Mouse (Mus musculus): ENCODE data around the gene Zdhhc24. TPM values are rescaled to one million over a fixed set of nuclear protein-coding genes. Genes with fewer than 3 reads are reported as not detected.
"Not testable (repeated sequence)": the region's sequence is repeated elsewhere in the genome, so short reads cannot be mapped to it uniquely, and the experiment has no call there.

The Zdhhc24 gene
- polyA plus RNA-seq, 1 experiment from 2014 or later: 17.7 TPM

DNA sequence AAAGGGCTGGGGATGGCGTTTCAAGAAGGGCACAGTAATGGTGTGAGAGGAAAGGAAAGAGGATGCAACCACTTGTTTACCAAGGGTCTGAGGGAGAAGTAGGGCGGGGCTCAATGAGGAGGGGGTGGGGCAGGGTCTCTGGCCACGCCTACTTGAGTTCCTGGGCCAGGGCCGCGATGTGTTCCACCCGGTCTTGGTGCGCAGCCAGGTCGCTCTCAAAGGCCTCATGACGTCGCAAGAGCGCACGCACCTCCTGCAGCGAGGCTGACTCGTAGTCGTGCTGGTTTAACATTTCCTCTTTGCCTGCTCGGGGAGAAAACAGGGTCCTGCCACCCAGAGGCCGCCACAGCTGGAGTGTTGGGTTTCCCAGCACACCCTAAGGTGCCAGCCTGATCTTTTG, 13.3 kb upstream of the Zdhhc24 start:
- Histone ChIP-seq H3K4me1 (replicated peaks; ENCODE audit: control insufficient read depth, insufficient read depth, low read length) (no peaks in the 10 kb centered on the region), H3K9ac (no peak overlapping the region), H3K4me2 (replicated peaks) (no peak overlapping the region; the same call in 1 of the 2 replicates), H3K36me3 (replicated peaks; ENCODE audit: control insufficient read depth, insufficient read depth) (no peaks in the 10 kb centered on the region), H3K27ac (no peak overlapping the region), H3K9me3 (ENCODE audit: control insufficient read depth, low read length) (no peaks in the 10 kb centered on the region), H3K4me3 (replicated peaks; ENCODE audit: low read length) (no peak overlapping the region), H3K27me3 (ENCODE audit: control insufficient read depth, insufficient read depth, low read length) (no peaks in the 10 kb centered on the region)
- no peak for ATAC-seq (ENCODE audit: low FRiP score)
- no peak for DNase-seq (ENCODE audit: low spot score)
- 9% methylated on average over 17 of the region's 17 CpGs for WGBS

DNA sequence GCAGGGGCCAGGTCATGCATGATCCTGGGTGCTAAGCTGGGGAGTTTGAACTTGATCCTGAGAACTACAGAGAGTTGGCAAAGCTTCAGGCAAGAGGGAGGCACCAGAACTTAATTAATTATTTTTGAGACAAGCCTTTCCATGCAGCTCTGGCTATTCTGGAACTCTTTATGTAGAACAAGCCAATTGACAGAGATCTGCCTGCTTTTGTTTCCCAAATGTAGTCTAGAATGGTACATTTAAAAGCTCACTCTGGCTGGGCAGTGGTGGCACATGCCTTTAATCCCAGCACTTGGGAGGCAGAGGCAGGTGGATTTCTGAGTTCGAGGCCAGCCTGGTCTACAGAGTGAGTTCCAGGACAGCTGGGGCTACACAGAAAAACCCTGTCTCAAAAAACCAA, 3.9 kb upstream of the Zdhhc24 start:
- WGBS: 100% methylated on average over 1 of the region's 1 CpGs
- H3K36me3 ChIP-seq (replicated peaks; ENCODE audit: control insufficient read depth, insufficient read depth); H3K4me3 ChIP-seq (replicated peaks; ENCODE audit: low read length); H3K27me3 ChIP-seq (ENCODE audit: control insufficient read depth, insufficient read depth, low read length); H3K9ac ChIP-seq; H3K4me2 ChIP-seq (replicated peaks); H3K27ac ChIP-seq; ATAC-seq (ENCODE audit: low FRiP score); H3K9me3 ChIP-seq (ENCODE audit: control insufficient read depth, low read length); DNase-seq (ENCODE audit: low spot score): not testable (repeated sequence)
- peaks cover 14% of the 10 kb centered on the region for H3K4me1 ChIP-seq (replicated peaks; ENCODE audit: control insufficient read depth, insufficient read depth, low read length)

DNA sequence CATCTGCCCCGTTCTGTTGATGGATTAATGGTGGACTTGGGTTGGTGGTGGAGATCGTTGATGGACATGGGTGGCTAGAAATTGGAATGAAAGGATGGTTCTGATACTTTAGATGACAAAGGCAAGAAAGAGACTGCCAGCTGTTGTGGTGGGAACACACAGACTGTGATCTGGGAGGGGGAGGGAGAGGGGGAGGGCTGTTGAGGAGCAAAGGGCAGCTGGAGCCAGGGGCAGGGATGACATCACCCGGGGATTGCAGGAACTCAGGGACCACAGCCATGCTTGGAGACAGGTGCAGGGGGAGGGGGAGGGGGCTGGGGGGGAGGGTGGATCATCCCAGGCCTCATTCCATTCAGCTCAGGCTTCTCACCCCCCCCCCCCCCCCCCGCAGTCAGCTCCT, 2.2 kb upstream of the Zdhhc24 start:
- 70% methylated on average over 3 of the region's 4 CpGs for WGBS
- H3K36me3 ChIP-seq (replicated peaks; ENCODE audit: control insufficient read depth, insufficient read depth): no peaks in the 10 kb centered on the region
- peaks cover 14% of the 10 kb centered on the region for H3K4me1 ChIP-seq (replicated peaks; ENCODE audit: control insufficient read depth, insufficient read depth, low read length)
- no peaks in the 10 kb centered on the region for H3K9me3 ChIP-seq (ENCODE audit: control insufficient read depth, low read length)
- H3K9ac ChIP-seq: no peak overlapping the region
- no peak for ATAC-seq (ENCODE audit: low FRiP score)
- H3K4me2 ChIP-seq (replicated peaks): no peak overlapping the region
- H3K27ac ChIP-seq: no peak overlapping the region
- H3K4me3 ChIP-seq (replicated peaks; ENCODE audit: low read length): no peak overlapping the region
- no peaks in the 10 kb centered on the region for H3K27me3 ChIP-seq (ENCODE audit: control insufficient read depth, insufficient read depth, low read length)
- DNase-seq (ENCODE audit: low spot score): no peak

DNA sequence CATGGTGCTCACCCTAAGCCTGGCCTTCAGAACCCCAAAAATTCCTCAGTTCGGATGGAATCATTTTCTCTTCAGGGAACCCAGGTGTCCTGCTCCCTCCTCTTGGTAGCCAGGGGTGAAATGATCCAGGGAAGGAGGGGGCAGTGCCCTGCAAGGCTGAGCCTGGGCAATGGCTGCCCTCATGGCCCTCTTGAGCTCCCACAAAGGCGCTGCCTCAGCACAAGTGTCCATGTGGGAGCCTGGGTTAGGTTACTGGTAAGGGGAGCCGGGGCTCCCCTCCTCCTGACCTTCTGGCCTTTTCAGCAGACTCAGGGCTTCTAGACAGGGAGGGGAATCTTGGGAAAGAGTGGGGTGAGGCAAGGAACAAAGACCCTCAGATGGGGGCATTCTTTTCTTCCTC, 1.7 kb upstream of the Zdhhc24 start:
- DNase-seq (ENCODE audit: low spot score) (no peak), ATAC-seq (ENCODE audit: low FRiP score) (no peak)
- no peaks in the 10 kb centered on the region for H3K36me3 ChIP-seq (replicated peaks; ENCODE audit: control insufficient read depth, insufficient read depth)
- no peaks in the 10 kb centered on the region for H3K9me3 ChIP-seq (ENCODE audit: control insufficient read depth, low read length)
- H3K27ac ChIP-seq: no peak overlapping the region
- no peaks in the 10 kb centered on the region for H3K27me3 ChIP-seq (ENCODE audit: control insufficient read depth, insufficient read depth, low read length)
- peaks cover 14% of the 10 kb centered on the region for H3K4me1 ChIP-seq (replicated peaks; ENCODE audit: control insufficient read depth, insufficient read depth, low read length)
- H3K4me3 ChIP-seq (replicated peaks; ENCODE audit: low read length): no peak overlapping the region
- WGBS: 55% methylated on average over 3 of the region's 3 CpGs
- H3K9ac ChIP-seq: no peak overlapping the region
- H3K4me2 ChIP-seq (replicated peaks): no peak overlapping the region

DNA sequence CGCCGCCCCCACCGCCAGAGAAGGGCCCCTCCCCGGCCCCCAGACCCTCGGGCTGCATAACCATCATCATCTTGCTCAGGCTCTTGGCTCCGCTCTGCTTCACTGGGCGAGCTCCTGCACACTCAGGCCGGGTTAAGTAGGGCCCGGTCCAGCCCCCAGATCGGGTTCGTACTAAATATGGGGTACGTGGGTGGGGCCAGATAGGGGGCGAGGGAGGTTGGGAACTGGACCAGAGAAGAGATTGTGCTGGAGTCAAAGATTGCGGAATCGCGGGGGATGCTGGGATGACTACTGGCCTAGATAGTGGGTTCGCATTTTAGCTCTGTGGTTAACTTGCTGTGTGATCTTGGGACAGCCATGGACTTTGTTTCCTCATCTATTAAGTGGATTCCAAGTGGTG, 683 bp upstream of the Zdhhc24 start, which contains the start of gene Actn3:
Actn3 (minus strand) TSS at position 125 of the 400 bp plus-strand sequence.
- WGBS: 4% methylated on average over 17 of the region's 17 CpGs
- DNase-seq (ENCODE audit: low spot score) (no peak), ATAC-seq (ENCODE audit: low FRiP score) (no peak)
- H3K9me3 ChIP-seq (ENCODE audit: control insufficient read depth, low read length): no peaks in the 10 kb centered on the region
- peak within 1 kb of the TSS; percentile 93 for H3K4me2 ChIP-seq (replicated peaks)
- H3K9ac ChIP-seq: peak within 1 kb of the TSS; percentile 91
- peaks cover 14% of the 10 kb centered on the region for H3K4me1 ChIP-seq (replicated peaks; ENCODE audit: control insufficient read depth, insufficient read depth, low read length)
- 0 out of 2 replicates have a peak, but pooled peaks cover 5% of the 10 kb centered on the region for H3K36me3 ChIP-seq (replicated peaks; ENCODE audit: control insufficient read depth, insufficient read depth)
- H3K4me3 ChIP-seq (replicated peaks; ENCODE audit: low read length): peak within 1 kb of the TSS; percentile 93
- peak within 1 kb of the TSS; percentile 67 for H3K27ac ChIP-seq
- no peaks in the 10 kb centered on the region for H3K27me3 ChIP-seq (ENCODE audit: control insufficient read depth, insufficient read depth, low read length)

DNA sequence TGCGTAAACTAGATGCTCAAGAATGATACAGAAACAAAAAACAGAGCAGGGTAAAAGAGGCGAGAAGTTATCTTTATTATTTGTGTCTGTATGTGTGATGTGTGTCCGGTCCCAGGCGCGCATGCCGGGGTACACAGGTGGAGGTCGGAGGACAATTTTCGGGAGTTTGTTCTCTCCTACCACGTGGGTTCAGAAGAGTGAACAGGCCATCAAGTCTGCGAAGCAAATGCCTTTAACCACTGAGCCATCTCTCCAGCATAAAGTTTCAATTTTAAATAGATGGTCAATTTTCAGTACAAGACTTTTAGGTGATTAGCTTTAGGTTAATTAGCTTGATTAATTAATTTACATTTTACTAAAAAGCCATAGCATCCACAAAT, 846 bp downstream of the Zdhhc24 start:
- peak overlapping the region; percentile 93 for H3K4me3 ChIP-seq (replicated peaks; ENCODE audit: low read length)
- no peak for DNase-seq (ENCODE audit: low spot score)
- H3K4me2 ChIP-seq (replicated peaks): peak overlapping the region; percentile 93
- peaks cover 14% of the 10 kb centered on the region for H3K4me1 ChIP-seq (replicated peaks; ENCODE audit: control insufficient read depth, insufficient read depth, low read length)
- no peaks in the 10 kb centered on the region for H3K27me3 ChIP-seq (ENCODE audit: control insufficient read depth, insufficient read depth, low read length)
- H3K36me3 ChIP-seq (replicated peaks; ENCODE audit: control insufficient read depth, insufficient read depth): peaks cover 18% of the 10 kb centered on the region; the same call in 1 of the 2 replicates
- H3K9me3 ChIP-seq (ENCODE audit: control insufficient read depth, low read length): no peaks in the 10 kb centered on the region
- no peak for ATAC-seq (ENCODE audit: low FRiP score)
- 69% methylated on average over 10 of the region's 10 CpGs for WGBS
- no peak overlapping the region for H3K27ac ChIP-seq
- peak overlapping the region; percentile 91 for H3K9ac ChIP-seq

DNA sequence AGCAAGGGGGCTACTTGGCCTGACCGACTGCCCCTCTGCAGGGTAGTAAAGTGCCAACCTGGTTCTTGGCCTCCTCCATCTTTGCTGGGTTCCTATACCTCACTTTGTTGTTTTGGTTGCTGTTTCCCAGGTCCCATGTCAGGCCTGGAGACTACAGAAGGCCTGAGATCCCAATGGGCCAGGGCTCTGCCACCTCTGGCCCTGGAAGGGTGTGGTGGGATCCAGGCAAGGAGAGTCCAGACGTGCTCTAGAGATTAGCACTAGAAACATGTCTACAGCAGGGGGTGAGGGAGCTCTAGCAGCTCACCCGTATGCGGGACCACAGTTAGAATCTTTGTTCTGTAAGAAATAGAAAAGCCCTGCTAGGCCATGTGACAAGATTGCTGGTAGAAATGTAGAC, 5.5 kb downstream of the Zdhhc24 start:
- WGBS: 88% methylated on average over 4 of the region's 4 CpGs
- Histone ChIP-seq H3K27ac (no peak overlapping the region), H3K36me3 (replicated peaks; ENCODE audit: control insufficient read depth, insufficient read depth) (peaks cover 18% of the 10 kb centered on the region; the same call in 1 of the 2 replicates), H3K9ac (no peak overlapping the region), H3K4me1 (replicated peaks; ENCODE audit: control insufficient read depth, insufficient read depth, low read length) (peaks cover 5% of the 10 kb centered on the region), H3K9me3 (ENCODE audit: control insufficient read depth, low read length) (no peaks in the 10 kb centered on the region), H3K4me3 (replicated peaks; ENCODE audit: low read length) (no peak overlapping the region), H3K4me2 (replicated peaks) (no peak overlapping the region), H3K27me3 (ENCODE audit: control insufficient read depth, insufficient read depth, low read length) (no peaks in the 10 kb centered on the region)
- ATAC-seq (ENCODE audit: low FRiP score): no peak
- DNase-seq (ENCODE audit: low spot score): no peak

DNA sequence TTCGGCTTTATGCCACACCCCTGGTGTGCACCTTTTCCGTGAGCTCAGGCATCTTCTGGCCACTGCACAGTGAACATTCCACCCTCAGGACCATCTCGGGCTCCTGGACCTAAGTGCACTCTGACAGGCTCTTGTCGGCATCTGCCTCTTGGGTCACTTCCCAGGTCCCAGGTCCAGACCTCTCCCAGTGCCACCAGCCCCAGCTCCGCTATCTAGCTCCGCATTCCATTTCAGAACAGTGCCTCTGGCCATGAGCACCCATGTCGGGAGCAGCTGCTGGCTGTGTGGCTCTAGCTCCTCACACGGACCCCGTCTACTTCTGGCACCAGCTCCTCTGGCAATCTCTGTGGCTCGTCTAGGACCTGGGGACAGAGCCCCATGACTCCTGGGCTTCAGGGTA, 11.3 kb downstream of the Zdhhc24 start:
- Histone ChIP-seq H3K4me1 (replicated peaks; ENCODE audit: control insufficient read depth, insufficient read depth, low read length) (no peaks in the 10 kb centered on the region), H3K4me3 (replicated peaks; ENCODE audit: low read length) (no peak overlapping the region), H3K27ac (no peak overlapping the region), H3K36me3 (replicated peaks; ENCODE audit: control insufficient read depth, insufficient read depth) (peaks cover 41% of the 10 kb centered on the region), H3K9ac (no peak overlapping the region), H3K9me3 (ENCODE audit: control insufficient read depth, low read length) (no peaks in the 10 kb centered on the region), H3K4me2 (replicated peaks) (no peak overlapping the region), H3K27me3 (ENCODE audit: control insufficient read depth, insufficient read depth, low read length) (no peaks in the 10 kb centered on the region)
- WGBS: 88% methylated on average over 10 of the region's 10 CpGs
- no peak for ATAC-seq (ENCODE audit: low FRiP score)
- no peak for DNase-seq (ENCODE audit: low spot score)

DNA sequence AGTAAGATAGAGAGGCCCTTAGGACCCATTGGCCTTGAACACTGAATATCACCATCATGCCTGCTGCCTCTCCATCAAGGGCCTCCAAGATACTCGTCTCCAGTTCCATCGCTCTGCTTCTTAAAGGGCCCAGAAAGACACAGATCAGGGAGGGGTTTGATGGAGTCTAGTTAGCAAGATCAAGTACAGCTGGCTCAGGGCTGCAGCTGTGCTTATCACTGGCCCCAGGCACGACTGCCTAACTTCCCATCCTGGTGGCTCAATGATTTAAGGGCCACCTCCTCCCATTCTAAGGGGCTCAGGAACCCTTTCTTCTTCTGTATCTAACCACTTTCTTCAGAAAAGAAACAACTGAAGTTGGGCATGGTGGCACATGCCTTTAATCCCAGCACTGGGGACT, 13.3 kb downstream of the Zdhhc24 start:
- ATAC-seq (ENCODE audit: low FRiP score): no peak
- no peaks in the 10 kb centered on the region for H3K4me1 ChIP-seq (replicated peaks; ENCODE audit: control insufficient read depth, insufficient read depth, low read length)
- no peak overlapping the region for H3K4me3 ChIP-seq (replicated peaks; ENCODE audit: low read length)
- WGBS: 82% methylated on average over 3 of the region's 3 CpGs
- H3K27ac ChIP-seq: no peak overlapping the region
- no peaks in the 10 kb centered on the region for H3K9me3 ChIP-seq (ENCODE audit: control insufficient read depth, low read length)
- no peak for DNase-seq (ENCODE audit: low spot score)
- H3K36me3 ChIP-seq (replicated peaks; ENCODE audit: control insufficient read depth, insufficient read depth): peaks cover 49% of the 10 kb centered on the region
- no peak overlapping the region for H3K9ac ChIP-seq
- no peak overlapping the region for H3K4me2 ChIP-seq (replicated peaks)
- no peaks in the 10 kb centered on the region for H3K27me3 ChIP-seq (ENCODE audit: control insufficient read depth, insufficient read depth, low read length)

Data from hindbrain, embryonic 14.5 days (tissue).